Mouse (Mus musculus) G1E (cell line): ENCODE measurements around the gene Prss21. TPM values are rescaled to one million over a fixed set of nuclear protein-coding genes. Genes with fewer than 3 reads are reported as not detected.
"Not testable (repeated sequence)": the region's sequence is repeated elsewhere in the genome, so short reads cannot be mapped to it uniquely, and the experiment has no call there.

Experiments used
- ATAC-seq: 2 replicates; pipeline ENCODE4 v1.8.0; 2016; ENCODE audit warnings: mild to moderate bottlenecking; ENCODE audit not compliant: insufficient number of reproducible peaks, poor library complexity, low FRiP score, severe bottlenecking; ENCODE audit errors: extremely low read depth
- DNase-seq: peaks from one replicate; pipeline ENCODE4 v3.0.0; 2012; ENCODE audit warnings: low spot score
- H3K27me3 ChIP-seq: 2 replicates; pipeline ENCODE4 v1.6.1; 2012; ENCODE audit warnings: mild to moderate bottlenecking, low read length, inconsistent platforms; ENCODE audit not compliant: insufficient read depth
- H3K36me3 ChIP-seq: replicated peaks from 2 replicates; pipeline ENCODE3; 2012; ENCODE audit warnings: mild to moderate bottlenecking, inconsistent platforms
- H3K4me1 ChIP-seq: 2 replicates; pipeline ENCODE4 v1.6.1; 2012; ENCODE audit warnings: low read depth, low read length, inconsistent platforms, mixed read lengths; ENCODE audit not compliant: insufficient read depth
- H3K4me3 ChIP-seq: 2 replicates; pipeline ENCODE4 v1.5.1; 2012; ENCODE audit warnings: low read depth, mild to moderate bottlenecking, inconsistent platforms, low read length, moderate library complexity, mixed read lengths
- H3K9me3 ChIP-seq: replicated peaks from 2 replicates; pipeline ENCODE4 v1.6.1; 2012; ENCODE audit warnings: inconsistent platforms
- CTCF ChIP-seq: IDR thresholded peaks from 2 replicates; pipeline ENCODE4 v1.5.1; 2012; ENCODE audit warnings: low read depth, low read length, inconsistent platforms, mixed read lengths
- GATA1 ChIP-seq: IDR thresholded peaks from 2 replicates; pipeline ENCODE4 v1.6.1; 2012; ENCODE audit warnings: borderline replicate concordance, low read length, inconsistent platforms, mixed read lengths
- GATA2 ChIP-seq: IDR thresholded peaks from 2 replicates; pipeline ENCODE4 v1.6.1; 2012; ENCODE audit warnings: low read depth, low read length, inconsistent platforms, borderline replicate concordance
- POLR2AphosphoS5 ChIP-seq: IDR thresholded peaks from 2 replicates; pipeline ENCODE4 v1.6.1; 2012; ENCODE audit warnings: low read depth, low read length, inconsistent platforms; ENCODE audit not compliant: insufficient replicate concordance
- TAL1 ChIP-seq: conservative IDR thresholded peaks from 2 replicates; pipeline ENCODE4 v1.6.1; 2012; ENCODE audit warnings: low read depth, low read length, inconsistent platforms, mixed read lengths
- polyA plus RNA-seq: library from polyadenylated mRNA; stranded (reverse); fragments of >175 nt; gene quantifications from 2 replicates; pipeline ENCODE4 v1.2.3, GENCODE M21; 2012
- total RNA-seq, 2 experiments: library from RNA; stranded (forward) in 1 of 2; stranded (reverse) in 1 of 2; fragments of 200-1000 nt in 1 of 2; fragments of >200 nt in 1 of 2; fragmentation: Nextera tagmentation in 1 of 2; gene quantifications; 2 replicates each; pipeline ENCODE4 v1.2.3; 2014 to 2017

The Prss21 gene
- total and polyA plus RNA-seq, 3 experiments = not detected

GRCm38 (mm10) chr17:23877166-23877565, 9.3 kb downstream of the Prss21 start:
- H3K4me3 ChIP-seq = no peak overlapping the region
- no peaks in the 10 kb centered on the region for H3K4me1 ChIP-seq
- H3K36me3 ChIP-seq = no peaks in the 10 kb centered on the region
- DNase-seq = no peak
- no peaks in the 10 kb centered on the region for H3K27me3 ChIP-seq
- TF ChIP-seq TAL1 (no peak), GATA1 (no peak), CTCF (no peak), POLR2AphosphoS5 (no peak), GATA2 (no peak)
- H3K9me3 ChIP-seq = no peaks in the 10 kb centered on the region
- no peak for ATAC-seq

- H3K27me3 ChIP-seq, ATAC-seq, H3K4me1 ChIP-seq, H3K36me3 ChIP-seq, H3K9me3 ChIP-seq, H3K4me3 ChIP-seq, DNase-seq: not testable (repeated sequence)
These were observed 12.7 kb downstream of the Prss21 start, which contains the start of the genes Dcpp1 and Dcpp2 for GRCm38 (mm10) chr17:23880576-23880975. Gene Dcpp1 (plus strand): TSS chr17:23880876. Gene Dcpp2 (plus strand): TSS chr17:23880880.

GRCm38 (mm10) chr17:23917158-23917557, 49.3 kb downstream of the Prss21 start, which contains the start of gene Dcpp3:
Gene Dcpp3 (plus strand): TSS chr17:23917458.
- H3K36me3 ChIP-seq, DNase-seq, H3K27me3 ChIP-seq, H3K4me1 ChIP-seq, ATAC-seq, H3K9me3 ChIP-seq, H3K4me3 ChIP-seq: not testable (repeated sequence)

Other genes starting within 250 kb of the Prss21 start
Only the 20 nearest of the 27 such genes appear.
- gene Cldn9, start 184.0 kb upstream of the Prss21 start, total RNA-seq (2014; fragmentation: Nextera tagmentation) = not detected in 2 replicates
- not detected in 2 replicates for gene Cldn9, start 184.0 kb upstream of the Prss21 start, total RNA-seq (2017)
- gene Cldn9, start 184.0 kb upstream of the Prss21 start, polyA plus RNA-seq = not detected in 2 replicates
- not detected in 2 replicates for gene 1520401A03Rik, start 145.3 kb upstream of the Prss21 start, total RNA-seq (2014; fragmentation: Nextera tagmentation)
- 0.05 TPM in 1 of 2 replicates, not detected in the other for gene 1520401A03Rik, start 145.3 kb upstream of the Prss21 start, total RNA-seq (2017)
- gene 1520401A03Rik, start 145.3 kb upstream of the Prss21 start, polyA plus RNA-seq = 0.02 TPM in 1 of 2 replicates, not detected in the other
- 33.5 and 41.1 TPM in 2 replicates for gene Pkmyt1, start 141.7 kb upstream of the Prss21 start, total RNA-seq (2014; fragmentation: Nextera tagmentation)
- gene Pkmyt1, start 141.7 kb upstream of the Prss21 start, total RNA-seq (2017) = 10.8 and 12.9 TPM in 2 replicates
- 125 and 147 TPM in 2 replicates for gene Pkmyt1, start 141.7 kb upstream of the Prss21 start, polyA plus RNA-seq
- 0.39 and 1.9 TPM in 2 replicates for gene Paqr4, start 127.2 kb upstream of the Prss21 start, total RNA-seq (2014; fragmentation: Nextera tagmentation)
- 2.6 and 3.2 TPM in 2 replicates for gene Paqr4, start 127.2 kb upstream of the Prss21 start, total RNA-seq (2017)
- gene Paqr4, start 127.2 kb upstream of the Prss21 start, polyA plus RNA-seq = 2.3 and 3.5 TPM in 2 replicates
- gene Kremen2, start 122.2 kb upstream of the Prss21 start, total RNA-seq (2014; fragmentation: Nextera tagmentation) = not detected in 2 replicates
- gene Kremen2, start 122.2 kb upstream of the Prss21 start, total RNA-seq (2017) = 0.05 and 0.29 TPM in 2 replicates
- gene Kremen2, start 122.2 kb upstream of the Prss21 start, polyA plus RNA-seq = 1.2 and 1.4 TPM in 2 replicates
- gene Flywch1, start 96.5 kb upstream of the Prss21 start, total RNA-seq (2014; fragmentation: Nextera tagmentation) = 11.9 and 14.1 TPM in 2 replicates
- 18.2 and 22.3 TPM in 2 replicates for gene Flywch1, start 96.5 kb upstream of the Prss21 start, total RNA-seq (2017)
- 42.7 and 44.6 TPM in 2 replicates for gene Flywch1, start 96.5 kb upstream of the Prss21 start, polyA plus RNA-seq
- not detected in 2 replicates for gene Flywch2, start 82.0 kb upstream of the Prss21 start, total RNA-seq (2014; fragmentation: Nextera tagmentation)
- gene Flywch2, start 82.0 kb upstream of the Prss21 start, total RNA-seq (2017) = 0.12 TPM in 1 of 2 replicates, not detected in the other
- gene Flywch2, start 82.0 kb upstream of the Prss21 start, polyA plus RNA-seq = not detected in 2 replicates
- gene Srrm2, start 77.5 kb upstream of the Prss21 start, total RNA-seq (2014; fragmentation: Nextera tagmentation) = 1,039 and 1,150 TPM in 2 replicates
- 66.6 and 86.7 TPM in 2 replicates for gene Srrm2, start 77.5 kb upstream of the Prss21 start, total RNA-seq (2017)
- gene Srrm2, start 77.5 kb upstream of the Prss21 start, polyA plus RNA-seq = 141 and 329 TPM in 2 replicates
- 452 and 468 TPM in 2 replicates for gene Elob, start 38.9 kb upstream of the Prss21 start, total RNA-seq (2014; fragmentation: Nextera tagmentation)
- 171 and 225 TPM in 2 replicates for gene Elob, start 38.9 kb upstream of the Prss21 start, total RNA-seq (2017)
- gene Elob, start 38.9 kb upstream of the Prss21 start, polyA plus RNA-seq = 658 and 984 TPM in 2 replicates
- not detected in 2 replicates for gene Prss33, start 32.0 kb upstream of the Prss21 start, total RNA-seq (2014; fragmentation: Nextera tagmentation)
- 0.11 TPM in 1 of 2 replicates, not detected in the other for gene Prss33, start 32.0 kb upstream of the Prss21 start, total RNA-seq (2017)
- not detected in 2 replicates for gene Prss33, start 32.0 kb upstream of the Prss21 start, polyA plus RNA-seq
- not detected in 2 replicates for gene Prss32, start 24.2 kb upstream of the Prss21 start, total RNA-seq (2014; fragmentation: Nextera tagmentation)
- gene Prss32, start 24.2 kb upstream of the Prss21 start, total RNA-seq (2017) = 0.05 TPM in 1 of 2 replicates, not detected in the other
- not detected in 2 replicates for gene Prss32, start 24.2 kb upstream of the Prss21 start, polyA plus RNA-seq
- gene Prss41, start 23.9 kb upstream of the Prss21 start, total RNA-seq (2014; fragmentation: Nextera tagmentation) = not detected in 2 replicates
- not detected in 2 replicates for gene Prss41, start 23.9 kb upstream of the Prss21 start, total RNA-seq (2017)
- not detected in 2 replicates for gene Prss41, start 23.9 kb upstream of the Prss21 start, polyA plus RNA-seq
- gene Dcpp1, start 12.8 kb downstream of the Prss21 start, total RNA-seq (2014; fragmentation: Nextera tagmentation) = not detected in 2 replicates
- gene Dcpp1, start 12.8 kb downstream of the Prss21 start, total RNA-seq (2017) = not detected in 2 replicates
- gene Dcpp1, start 12.8 kb downstream of the Prss21 start, polyA plus RNA-seq = not detected in 2 replicates
- not detected in 2 replicates for gene Dcpp2, start 12.8 kb downstream of the Prss21 start, total RNA-seq (2014; fragmentation: Nextera tagmentation)
- gene Dcpp2, start 12.8 kb downstream of the Prss21 start, total RNA-seq (2017) = 0.22 TPM in 1 of 2 replicates, not detected in the other
- gene Dcpp2, start 12.8 kb downstream of the Prss21 start, polyA plus RNA-seq = not detected in 2 replicates
- gene Dcpp3, start 49.4 kb downstream of the Prss21 start, total RNA-seq (2014; fragmentation: Nextera tagmentation) = not detected in 2 replicates
- not detected in 2 replicates for gene Dcpp3, start 49.4 kb downstream of the Prss21 start, total RNA-seq (2017)
- gene Dcpp3, start 49.4 kb downstream of the Prss21 start, polyA plus RNA-seq = not detected in 2 replicates
- gene Sbp, start 73.6 kb downstream of the Prss21 start, total RNA-seq (2014; fragmentation: Nextera tagmentation) = not detected in 2 replicates
- gene Sbp, start 73.6 kb downstream of the Prss21 start, total RNA-seq (2017) = not detected in 2 replicates
- gene Sbp, start 73.6 kb downstream of the Prss21 start, polyA plus RNA-seq = not detected in 2 replicates
- not detected in 2 replicates for gene Sbpl, start 87.2 kb downstream of the Prss21 start, total RNA-seq (2014; fragmentation: Nextera tagmentation)
- gene Sbpl, start 87.2 kb downstream of the Prss21 start, total RNA-seq (2017) = not detected in 2 replicates
- gene Sbpl, start 87.2 kb downstream of the Prss21 start, polyA plus RNA-seq = not detected in 2 replicates
- gene Prss30, start 112.5 kb downstream of the Prss21 start, total RNA-seq (2014; fragmentation: Nextera tagmentation) = not detected in 2 replicates
- not detected in 2 replicates for gene Prss30, start 112.5 kb downstream of the Prss21 start, total RNA-seq (2017)
- gene Prss30, start 112.5 kb downstream of the Prss21 start, polyA plus RNA-seq = not detected in 2 replicates
- gene Prss22, start 130.0 kb downstream of the Prss21 start, total RNA-seq (2014; fragmentation: Nextera tagmentation) = not detected in 2 replicates
- gene Prss22, start 130.0 kb downstream of the Prss21 start, total RNA-seq (2017) = not detected in 2 replicates
- not detected in 2 replicates for gene Prss22, start 130.0 kb downstream of the Prss21 start, polyA plus RNA-seq
- gene Prss27, start 170.1 kb downstream of the Prss21 start, total RNA-seq (2014; fragmentation: Nextera tagmentation) = not detected in 2 replicates
- not detected in 2 replicates for gene Prss27, start 170.1 kb downstream of the Prss21 start, total RNA-seq (2017)
- not detected in 2 replicates for gene Prss27, start 170.1 kb downstream of the Prss21 start, polyA plus RNA-seq